Mouse (Mus musculus) spleen, postnatal 36 days (tissue): Measurements from ENCODE around the gene Trim26.

Source experiments
- DNase-seq, 2 experiments: peaks; one replicate each; pipeline ENCODE4 v3.0.0; 2022; ENCODE audit warnings: low spot score in 2 of 2, mixed read lengths in 1 of 2

Gene Trim26

DNA sequence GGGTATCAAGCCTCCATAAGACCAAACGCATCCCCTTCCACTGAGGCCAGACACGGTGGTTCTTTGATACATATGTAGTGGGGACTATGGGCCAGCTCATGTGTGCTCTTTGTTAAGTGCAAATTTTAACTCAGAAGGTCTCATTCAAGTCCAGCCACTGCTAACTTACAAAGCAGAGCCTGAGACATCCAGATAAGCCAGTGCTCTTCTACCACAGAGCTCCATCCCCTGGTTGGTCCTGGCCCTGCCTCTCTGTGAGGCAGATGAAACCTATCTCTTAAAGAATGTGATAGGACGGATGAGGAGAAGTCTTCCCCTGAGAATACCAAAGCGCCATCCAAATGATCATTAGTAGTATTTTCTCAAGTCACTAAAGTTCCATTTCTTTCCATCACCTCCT is 62.4 kb downstream of the Trim26 start:
- no peak for DNase-seq

GRCm38 (mm10) chr17:36900001-36900400 is 63.1 kb downstream of the Trim26 start:
- DNase-seq: no peak

DNA sequence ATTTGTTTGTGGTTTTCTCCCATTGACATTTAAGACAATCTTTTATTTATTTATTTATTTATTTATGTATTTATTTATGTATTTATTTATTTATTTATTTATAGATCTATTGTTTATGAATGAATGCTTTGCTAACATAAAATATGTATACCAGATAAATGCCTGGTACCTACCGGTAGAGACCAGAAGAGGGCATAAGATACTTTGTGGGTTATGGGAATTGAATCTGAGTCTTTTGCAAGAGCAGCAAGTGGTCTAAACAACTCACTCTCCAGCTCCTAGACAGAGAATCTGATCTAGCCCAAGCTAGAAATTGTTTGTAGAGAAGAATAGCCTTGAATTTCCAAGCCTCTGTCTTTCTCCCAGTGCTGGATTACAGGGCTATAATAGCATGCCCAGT is 63.8 kb downstream of the Trim26 start:
- no peak for DNase-seq

DNA sequence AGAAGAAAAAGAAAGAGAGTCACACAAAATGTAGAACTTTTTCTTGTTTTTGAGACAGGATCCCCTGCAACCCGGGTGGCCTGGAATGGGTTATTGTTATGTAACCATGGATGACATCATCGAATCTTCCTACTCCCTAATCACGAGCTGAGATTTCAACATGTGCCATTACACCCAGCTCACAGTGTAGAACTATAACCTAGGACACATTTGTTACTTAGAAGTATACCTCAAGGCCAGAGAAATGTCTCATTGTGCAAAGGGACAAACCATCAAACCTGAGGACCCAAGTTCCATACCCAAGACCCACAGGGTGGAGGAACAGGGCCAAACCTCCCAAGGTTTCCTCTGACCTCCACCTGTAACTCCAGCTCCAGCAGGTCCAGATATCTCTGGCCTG is 66.7 kb downstream of the Trim26 start:
- DNase-seq: no peak

- no peak for DNase-seq
Measured at GRCm38 (mm10) chr17:36908235-36908634, 71.3 kb downstream of the Trim26 start.
